Mouse (Mus musculus) limb, embryonic 11.5 days (tissue): Measurements from ENCODE around the gene Ptpn6. TPM values are rescaled to one million over a fixed set of nuclear protein-coding genes. Genes with fewer than 3 reads are reported as not detected.

ENCODE experiments used
- ATAC-seq: fragments of 200-750 bp; cut with Nextera tagmentation; 2 replicates; pipeline ENCODE4 v1.8.0; 2017; ENCODE audit warnings: low read depth; ENCODE audit not compliant: insufficient number of reproducible peaks, low FRiP score, low TSS enrichment
- DNase-seq: peaks from one replicate; pipeline ENCODE4 v3.0.0-alpha.2; 2015; ENCODE audit warnings: low spot score
- H3K27ac ChIP-seq: fragments of 300-500 bp; sonication (generic); replicated peaks from 2 replicates; pipeline ENCODE4 v1.5.1; 2014; ENCODE audit warnings: low read depth, mild to moderate bottlenecking, low read length
- H3K27me3 ChIP-seq: fragments of 300-500 bp; sonication (generic); 2 replicates; pipeline ENCODE4 v1.6.1; 2014; ENCODE audit warnings: mild to moderate bottlenecking, low read length, mixed read lengths; ENCODE audit not compliant: control insufficient read depth, insufficient read depth
- H3K36me3 ChIP-seq: fragments of 300-500 bp; sonication (generic); 2 replicates; pipeline ENCODE4 v1.6.1; 2014; ENCODE audit warnings: mild to moderate bottlenecking, low read length, moderate library complexity, mixed read lengths; ENCODE audit not compliant: control insufficient read depth, insufficient read depth
- H3K4me1 ChIP-seq: fragments of 300-500 bp; sonication (generic); 2 replicates; pipeline ENCODE4 v1.6.1; 2014; ENCODE audit warnings: low read length, mixed read lengths; ENCODE audit not compliant: control insufficient read depth, insufficient read depth
- H3K4me2 ChIP-seq: fragments of 300-500 bp; sonication (generic); 2 replicates; pipeline ENCODE4 v1.6.1; 2014; ENCODE audit warnings: low read depth, mild to moderate bottlenecking, moderate library complexity; ENCODE audit not compliant: severe bottlenecking
- H3K4me3 ChIP-seq: fragments of 300-500 bp; sonication (generic); 2 replicates; pipeline ENCODE4 v1.5.1; 2014; ENCODE audit warnings: low read depth, low read length
- H3K9ac ChIP-seq: fragments of 300-500 bp; sonication (generic); 2 replicates; pipeline ENCODE4 v1.6.1; 2014; ENCODE audit warnings: mild to moderate bottlenecking, low read length
- H3K9me3 ChIP-seq: fragments of 300-500 bp; sonication (generic); 2 replicates; pipeline ENCODE4 v1.6.1; 2016; ENCODE audit warnings: low read length; ENCODE audit not compliant: control insufficient read depth
- WGBS: fragments of 180-500 bp; shearing (Covaris S2); extraction: QIAGEN DNeasy Blood & Tissue Kit; methylation state at CpG from one replicate; pipeline ENCODE4 v1.1.7; 2014; 5-methylcytosine and 5-hydroxymethylcytosine counted together
- polyA plus RNA-seq: library from polyadenylated mRNA; unstranded; fragments of >200 nt; fragmentation: Nextera tagmentation; extraction: Ambion mirVana; gene quantifications from 2 replicates; pipeline ENCODE4 v1.2.1, GENCODE M21; 2014

The Ptpn6 gene
- polyA plus RNA-seq, 1 experiment from 2014 or later, result 7.8 TPM

DNA sequence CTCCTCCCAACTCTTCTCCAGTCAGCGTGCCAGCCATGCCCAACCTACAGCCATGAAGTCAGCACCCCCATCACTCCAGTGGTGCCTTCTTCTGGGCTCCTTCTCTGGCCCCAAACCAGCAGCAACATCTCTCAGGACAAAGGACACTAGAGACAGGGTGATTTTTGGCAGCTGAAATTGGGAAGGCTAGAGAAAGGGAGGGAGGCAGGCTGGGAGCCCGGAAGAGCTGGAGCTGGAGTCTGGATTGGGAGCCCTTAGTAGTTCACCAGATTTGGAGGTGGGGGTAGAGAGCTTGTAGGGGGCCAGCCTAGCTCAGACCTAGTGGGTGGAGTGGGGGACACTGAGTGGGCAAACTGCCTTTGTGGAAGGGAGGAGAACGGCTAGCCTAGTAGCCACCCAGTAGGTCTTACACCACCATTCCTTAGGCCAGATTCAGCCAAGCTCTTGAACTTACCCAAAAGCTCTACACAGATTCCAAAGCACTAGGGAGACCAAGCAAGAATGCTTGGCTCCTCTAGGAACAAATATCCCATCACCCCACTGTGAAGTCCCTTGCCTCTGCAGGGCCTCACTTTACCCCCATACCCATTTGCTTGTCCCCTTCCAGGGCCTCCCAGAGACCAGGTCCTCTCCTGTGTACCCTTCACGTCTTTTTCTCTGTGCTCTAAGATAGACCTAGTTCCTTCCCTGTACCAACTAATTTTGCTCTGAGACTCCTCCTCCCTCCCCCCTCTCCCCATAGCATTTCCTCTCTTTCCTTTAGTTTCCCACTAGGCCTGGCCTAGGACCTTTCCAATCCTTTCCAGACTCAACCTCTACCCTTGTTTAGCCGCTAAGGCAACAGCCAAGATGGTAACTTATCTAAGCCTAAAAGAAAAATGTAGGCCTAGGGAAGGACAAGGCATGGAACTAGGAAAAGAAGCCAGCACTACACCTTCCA is 19.7 kb upstream of the Ptpn6 start:
- ATAC-seq (no peak), DNase-seq (peak; percentile 51)
- peak overlapping the region; percentile 74 for H3K4me3 ChIP-seq
- WGBS, result 44% methylated on average over 5 of the region's 5 CpGs
- H3K9me3 ChIP-seq, result no peaks in the 10 kb centered on the region
- peak overlapping the region; percentile 36; the same call in 1 of the 2 replicates for H3K27ac ChIP-seq
- H3K27me3 ChIP-seq, result no peaks in the 10 kb centered on the region
- H3K4me2 ChIP-seq, result peak overlapping the region; percentile 80
- H3K36me3 ChIP-seq, result no peaks in the 10 kb centered on the region
- H3K9ac ChIP-seq, result peak overlapping the region; percentile 95
- H3K4me1 ChIP-seq, result peaks cover 32% of the 10 kb centered on the region

- ATAC-seq, result no peak
- peak overlapping the region; percentile 98 for H3K27ac ChIP-seq
- H3K27me3 ChIP-seq, result no peaks in the 10 kb centered on the region
- H3K9ac ChIP-seq, result peak overlapping the region; percentile 95
- DNase-seq, result no peak
- H3K36me3 ChIP-seq, result no peaks in the 10 kb centered on the region
- peak overlapping the region; percentile 74 for H3K4me3 ChIP-seq
- 11% methylated on average over 5 of the region's 5 CpGs for WGBS
- H3K4me1 ChIP-seq, result peaks cover 32% of the 10 kb centered on the region
- peak overlapping the region; percentile 80 for H3K4me2 ChIP-seq
- H3K9me3 ChIP-seq, result no peaks in the 10 kb centered on the region
Observed at GRCm38 (mm10) chr6:124757351-124757880, 18.9 kb upstream of the Ptpn6 start.

- DNase-seq (peak; percentile 91), ATAC-seq (peak; percentile 76)
- Histone ChIP-seq H3K4me2 (peak overlapping the region; percentile 80), H3K9ac (peak overlapping the region; percentile 95), H3K36me3 (no peaks in the 10 kb centered on the region), H3K27me3 (no peaks in the 10 kb centered on the region), H3K4me1 (peaks cover 32% of the 10 kb centered on the region), H3K27ac (peak overlapping the region; percentile 98), H3K4me3 (peak overlapping the region; percentile 74), H3K9me3 (no peaks in the 10 kb centered on the region)
- WGBS, result under 1% methylated on average over 52 of the region's 54 CpGs
Observed at GRCm38 (mm10) chr6:124756652-124757350, 18.3 kb upstream of the Ptpn6 start.

DNA sequence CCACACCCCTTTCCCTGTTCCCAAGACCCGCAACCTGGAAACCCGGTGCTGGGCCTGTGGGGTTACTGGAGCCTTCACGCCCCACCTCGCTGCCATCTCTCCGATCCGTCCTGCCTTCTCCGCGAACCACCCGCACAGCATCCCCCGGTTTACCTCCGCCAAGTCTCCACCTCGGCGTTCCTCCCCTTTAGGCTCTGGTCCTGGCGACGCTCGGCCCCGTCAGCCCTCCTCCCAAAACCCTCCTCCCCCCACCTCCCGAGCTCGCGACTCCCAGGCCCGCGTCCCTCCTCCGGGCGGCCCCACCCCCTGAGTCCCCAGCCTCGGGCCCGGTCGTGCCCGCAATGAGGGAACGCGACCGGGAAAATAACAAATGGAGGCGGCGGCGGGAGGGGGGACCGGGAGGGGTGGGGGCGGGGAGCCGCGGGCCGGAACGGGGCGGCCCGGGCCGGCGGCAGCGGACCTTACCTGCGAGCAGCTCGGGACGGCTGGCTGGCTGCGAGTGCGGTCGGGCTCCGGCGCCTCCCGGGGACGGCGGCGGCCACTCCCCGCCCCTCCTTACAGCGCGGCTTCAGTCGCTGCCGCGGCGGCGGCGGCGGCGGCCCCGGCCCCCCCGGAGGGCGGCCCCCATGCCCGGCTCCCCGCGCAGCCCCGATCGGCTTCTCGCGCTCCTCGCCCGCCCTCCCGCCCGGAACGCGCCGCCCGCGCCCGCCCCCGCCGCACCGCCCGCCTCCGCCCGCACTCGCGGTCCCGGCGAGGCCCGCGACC is 17.5 kb upstream of the Ptpn6 start, which contains the start of the genes Gm45234 and Atn1:
TSS of gene Gm45234 (minus strand) at position 191 of the 765 bp plus-strand sequence.
TSS of gene Atn1 (minus strand) at position 694 of the 765 bp plus-strand sequence.
- Histone ChIP-seq H3K36me3 (no peaks in the 10 kb centered on the region), H3K4me2 (peak within 1 kb of the TSS; percentile 80), H3K9me3 (no peaks in the 10 kb centered on the region), H3K27ac (peak within 1 kb of the TSS; percentile 98), H3K9ac (peak within 1 kb of the TSS; percentile 95), H3K27me3 (no peaks in the 10 kb centered on the region), H3K4me1 (peaks cover 32% of the 10 kb centered on the region), H3K4me3 (peak within 1 kb of the TSS; percentile 74)
- peak; percentile 61 for ATAC-seq
- peak; percentile 80 for DNase-seq
- under 1% methylated on average over 60 of the region's 100 CpGs for WGBS

DNA sequence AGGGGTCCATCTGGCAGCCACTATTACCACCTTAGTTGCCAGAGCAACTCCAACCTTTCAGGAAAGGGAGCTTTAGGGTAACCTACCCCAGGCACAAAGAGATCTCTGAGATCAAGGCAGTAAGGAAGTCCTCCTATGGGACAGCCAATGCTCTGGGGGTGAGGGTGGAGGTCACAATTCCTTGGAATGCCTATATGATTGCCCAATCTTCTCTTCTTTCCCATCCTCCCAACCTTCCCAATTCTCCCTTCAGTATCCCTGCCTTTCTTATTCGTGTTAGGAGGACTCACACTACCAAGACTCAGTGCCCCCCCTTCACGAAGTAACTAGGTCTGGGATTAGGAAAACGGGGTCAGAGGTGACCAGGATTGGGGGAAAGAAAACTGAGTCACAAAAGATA is 16.8 kb upstream of the Ptpn6 start:
- Histone ChIP-seq H3K9me3 (no peaks in the 10 kb centered on the region), H3K9ac (peak overlapping the region; percentile 95), H3K27me3 (no peaks in the 10 kb centered on the region), H3K4me3 (peak overlapping the region; percentile 74), H3K27ac (peak overlapping the region; percentile 98; the same call in 1 of the 2 replicates), H3K4me1 (peaks cover 32% of the 10 kb centered on the region), H3K4me2 (peak overlapping the region; percentile 80), H3K36me3 (no peaks in the 10 kb centered on the region)
- no peak for ATAC-seq
- 5% methylated on average over 3 of the region's 3 CpGs for WGBS
- no peak for DNase-seq

DNA sequence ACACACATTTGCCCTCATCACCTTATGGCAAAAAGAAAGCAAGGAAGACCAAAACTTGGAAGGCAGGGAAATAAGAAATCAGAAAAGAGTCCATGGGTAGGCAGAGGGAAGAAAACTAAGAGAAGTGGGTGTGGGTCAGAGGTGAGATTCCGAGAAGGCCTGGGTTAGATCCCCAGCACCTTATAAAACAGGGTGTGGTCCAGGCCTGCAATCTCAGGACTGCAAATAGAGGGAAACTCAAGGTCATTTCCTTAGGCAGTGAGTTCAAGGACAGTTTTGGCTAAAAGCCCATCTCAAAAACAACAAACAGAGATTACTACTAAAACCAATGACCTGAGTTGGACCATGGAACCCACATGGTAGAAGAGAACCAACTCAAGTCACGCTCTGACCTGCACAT is 15.3 kb upstream of the Ptpn6 start:
- peaks cover 7% of the 10 kb centered on the region; the same call in 1 of the 2 replicates for H3K36me3 ChIP-seq
- WGBS, result 88% methylated on average over 2 of the region's 2 CpGs
- H3K9ac ChIP-seq, result no peak overlapping the region
- no peaks in the 10 kb centered on the region for H3K9me3 ChIP-seq
- H3K4me1 ChIP-seq, result peaks cover 28% of the 10 kb centered on the region
- H3K27me3 ChIP-seq, result no peaks in the 10 kb centered on the region
- DNase-seq (no peak), ATAC-seq (no peak)
- H3K27ac ChIP-seq, result no peak overlapping the region
- no peak overlapping the region for H3K4me3 ChIP-seq
- no peak overlapping the region for H3K4me2 ChIP-seq

DNA sequence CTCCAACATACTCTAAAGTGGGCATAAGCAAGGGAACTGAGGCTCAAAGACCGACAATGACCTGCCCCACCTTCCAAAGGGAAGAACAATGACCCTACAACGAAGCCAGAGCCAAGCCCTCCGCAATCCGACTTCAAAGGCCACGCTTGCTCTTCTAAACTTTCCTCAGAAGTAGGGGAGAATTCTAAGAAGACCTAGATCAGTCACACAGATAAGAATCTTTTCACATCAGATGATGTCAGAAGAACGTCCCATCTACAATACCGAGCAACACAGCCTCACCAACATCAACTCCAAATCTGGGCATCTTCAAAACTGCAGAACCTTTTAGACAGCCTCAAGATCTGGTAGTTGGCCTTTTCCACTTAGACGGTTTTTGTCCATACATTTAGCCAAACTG is 11.9 kb upstream of the Ptpn6 start:
- Histone ChIP-seq H3K4me2 (no peak overlapping the region), H3K4me3 (no peak overlapping the region), H3K27ac (no peak overlapping the region), H3K27me3 (no peaks in the 10 kb centered on the region), H3K9ac (no peak overlapping the region), H3K4me1 (peaks cover 27% of the 10 kb centered on the region), H3K9me3 (no peaks in the 10 kb centered on the region), H3K36me3 (peaks cover 22% of the 10 kb centered on the region)
- ATAC-seq (no peak), DNase-seq (no peak)
- 86% methylated on average over 8 of the region's 8 CpGs for WGBS
